Mouse (Mus musculus) Patski (cell line): ENCODE results near the gene Stap2. TPM values are rescaled to one million over a fixed set of nuclear protein-coding genes. Genes with fewer than 3 reads are reported as not detected.

Source experiments
- ATAC-seq: fragments of 100-300 bp; one replicate; pipeline ENCODE4 v1.8.0; 2021
- CTCF ChIA-PET: fragments of 350-600 bp; sonication (Branson Sonifier 250); formaldehyde crosslinking; loops from one replicate; lab custom pipeline; 2022; ENCODE audit warnings: inconsistent platforms; lab: Charles Lee
- POLR2A ChIA-PET: fragments of 350-600 bp; sonication (Branson Sonifier 250); formaldehyde crosslinking; loops from one replicate; lab custom pipeline; 2022; ENCODE audit warnings: antibody characterized with exemption, inconsistent platforms; lab: Charles Lee
- DNase-seq: peaks from one replicate; pipeline ENCODE4 v3.0.0-alpha.2; 2011; ENCODE audit warnings: low read depth, low spot score
- H3K27me3 ChIP-seq: fragments of 371-371 bp; one replicate; pipeline ENCODE4 v1.5.1; 2021
- CTCF ChIP-seq: fragments of 100-300 bp; IDR thresholded peaks from one replicate; pipeline ENCODE4 v1.5.1; 2021
- in situ Hi-C: fragments of 300-500 bp; cut with MboI; formaldehyde crosslinking; loops from 3 replicates; pipeline ENCODE4 v1.11.1; 2018; ENCODE audit warnings: low pct_unique_long_range_greater_than_20kb, mixed read lengths
- polyA plus RNA-seq: library from polyadenylated mRNA; unstranded; gene quantifications from one replicate; pipeline ENCODE4 v1.2.3, GENCODE M21; 2021

Stap2 gene
- polyA plus RNA-seq, 1 experiment from 2014 or later: 14.2 TPM

GRCm38 (mm10) chr17:56035216-56035615 is 29.8 kb upstream of the Stap2 start:
- TF ChIP-seq CTCF: no peak
- ATAC-seq (no peak), DNase-seq (no peak)
- in situ Hi-C loops: no loop called here
- CTCF ChIA-PET: interaction anchor here (1.8 to 7.1 kb wide), 2 partner anchors 14 to 26 kb away, joined by 8 to 48 read pairs; no protein-coding TSS in a partner anchor
- no peaks in the 10 kb centered on the region for H3K27me3 ChIP-seq
- POLR2A ChIA-PET: no interaction called here

- DNase-seq (no peak), ATAC-seq (no peak)
- POLR2A ChIA-PET: no interaction called here
- no peaks in the 10 kb centered on the region for H3K27me3 ChIP-seq
- CTCF ChIA-PET: interaction anchor here (1.8 to 7.1 kb wide), 3 partner anchors 14 to 25 kb away, joined by 8 to 54 read pairs (median 48); no protein-coding TSS in a partner anchor
- no peak for TF ChIP-seq CTCF
- in situ Hi-C loops: no loop called here
Observed at GRCm38 (mm10) chr17:56034726-56035100, 29.3 kb upstream of the Stap2 start.

GRCm38 (mm10) chr17:56034040-56034725 is 28.8 kb upstream of the Stap2 start:
- no peaks in the 10 kb centered on the region for H3K27me3 ChIP-seq
- ATAC-seq (no peak), DNase-seq (no peak)
- POLR2A ChIA-PET: no interaction called here
- in situ Hi-C loops: no loop called here
- CTCF ChIA-PET: interaction anchor here (1.2 to 7.1 kb wide), 5 partner anchors 10 to 25 kb away, joined by 3 to 54 read pairs (median 8); no protein-coding TSS in a partner anchor
- TF ChIP-seq CTCF: no peak

DNA sequence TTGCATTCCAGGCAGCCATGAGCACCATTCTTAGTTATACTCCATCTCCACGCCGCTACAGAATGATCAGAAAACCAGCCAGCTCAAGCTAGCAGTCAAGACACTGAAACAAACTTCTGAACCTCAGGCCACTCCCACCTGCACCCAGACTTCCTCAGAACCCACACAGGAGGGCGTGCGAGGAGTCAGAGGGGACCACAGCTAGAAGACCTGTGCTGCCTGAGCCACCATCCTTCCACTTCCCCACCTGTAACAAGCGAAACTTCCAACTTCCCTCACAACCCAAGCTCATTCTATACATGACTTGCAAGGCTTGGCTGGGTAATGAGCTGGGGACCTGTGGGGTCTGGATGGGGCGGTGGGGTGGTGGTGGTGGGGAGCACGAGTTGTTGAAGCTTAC is 27.4 kb upstream of the Stap2 start:
- in situ Hi-C loops: no loop called here
- H3K27me3 ChIP-seq: no peaks in the 10 kb centered on the region
- no peak for TF ChIP-seq CTCF
- ATAC-seq (no peak), DNase-seq (no peak)
- CTCF ChIA-PET: interaction anchor here (1.1 to 7.1 kb wide), 8 partner anchors 9 to 73 kb away, joined by 3 to 54 read pairs (median 3); no protein-coding TSS in a partner anchor
- POLR2A ChIA-PET: interaction anchor here (1.1 to 1.3 kb wide), 2 partner anchors 11 to 14 kb away, joined by 4 to 7 read pairs; no protein-coding TSS in a partner anchor

DNA sequence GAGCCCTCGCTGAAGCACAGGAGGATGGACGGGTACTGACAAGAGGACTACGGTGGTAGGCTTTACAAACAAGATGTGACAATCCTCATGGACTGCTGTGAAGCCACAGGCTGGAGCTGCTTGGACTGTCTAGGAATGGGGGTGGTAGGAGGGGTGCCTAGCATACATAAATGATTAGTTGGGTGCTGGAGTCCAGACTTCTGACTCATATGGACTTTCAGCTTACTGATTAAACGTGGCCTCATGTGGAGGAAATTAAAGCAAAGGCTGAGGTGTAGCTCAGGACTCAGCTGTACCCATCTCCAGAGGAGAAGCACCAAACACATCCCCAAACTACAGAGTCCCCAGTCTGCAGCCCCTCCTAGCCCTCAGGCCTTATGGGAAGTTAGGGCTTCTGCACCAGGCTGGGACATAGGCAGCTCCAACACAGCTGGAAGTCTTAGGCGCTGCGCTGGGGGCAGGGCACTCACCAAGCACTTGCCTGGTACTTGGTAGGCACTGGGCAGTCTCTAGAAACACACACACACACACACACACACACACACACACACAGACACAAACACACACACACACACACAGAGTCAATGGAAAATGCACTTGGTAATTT is 26.8 kb upstream of the Stap2 start:
- H3K27me3 ChIP-seq: no peaks in the 10 kb centered on the region
- CTCF ChIA-PET: interaction anchor here (1.1 to 7.1 kb wide), 9 partner anchors 8 to 72 kb away, joined by 3 to 54 read pairs (median 3); partner anchors contain the start of genes Chaf1a and Hdgfl2
- in situ Hi-C loops: no loop called here
- ATAC-seq: peak; percentile 69
- DNase-seq: no peak
- POLR2A ChIA-PET: interaction anchor here (1.1 to 1.3 kb wide), 2 partner anchors 11 to 14 kb away, joined by 4 to 7 read pairs; no protein-coding TSS in a partner anchor
- TF ChIP-seq CTCF: no peak

DNA sequence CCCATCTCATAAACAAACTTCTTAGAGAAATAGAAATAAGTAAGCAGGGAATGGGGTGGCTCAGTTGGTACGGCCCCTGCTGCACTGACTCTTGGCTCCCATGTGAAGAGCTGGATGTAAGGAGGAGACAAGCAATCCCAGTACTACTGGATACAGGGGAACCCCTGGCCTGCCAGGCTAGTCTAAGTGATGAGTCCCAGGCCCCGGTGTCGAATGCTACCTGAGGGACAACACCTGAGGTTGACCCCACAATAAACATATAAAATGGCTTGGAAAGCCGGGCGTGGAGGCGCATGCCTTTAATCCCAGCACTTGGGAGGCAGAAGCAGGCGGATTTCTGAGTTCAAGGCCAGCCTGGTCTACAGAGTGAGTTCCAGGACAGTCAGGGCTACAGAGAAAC is 26.0 kb upstream of the Stap2 start:
- ChIA-PET CTCF (interaction anchor here (1.1 to 7.1 kb wide), 6 partner anchors 9 to 48 kb away, joined by 3 to 54 read pairs (median 8); partner anchors contain the start of genes Chaf1a and Hdgfl2), POLR2A (no interaction called here)
- DNase-seq (no peak), ATAC-seq (no peak)
- in situ Hi-C loops: no loop called here
- TF ChIP-seq CTCF: no peak
- H3K27me3 ChIP-seq: no peaks in the 10 kb centered on the region

DNA sequence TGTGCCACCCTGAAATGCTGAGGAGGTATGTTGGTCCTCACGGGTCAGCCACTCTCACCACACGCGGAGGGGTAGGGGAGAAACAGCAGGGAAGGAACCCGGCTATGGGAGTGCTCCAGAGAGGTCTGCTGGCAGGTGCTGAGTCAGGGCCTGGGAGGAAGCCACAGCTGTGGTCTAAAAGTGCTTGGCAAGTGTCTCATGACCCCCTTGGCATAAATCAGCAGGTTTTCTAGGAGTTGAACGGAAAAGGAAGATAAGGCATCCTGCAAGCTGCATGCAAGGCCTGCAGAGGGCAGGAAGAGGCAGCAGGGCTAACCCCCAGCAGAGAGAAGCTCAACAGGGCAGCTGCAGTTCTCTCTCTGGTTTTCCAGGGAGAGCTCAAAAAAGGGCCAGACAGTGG is 25.5 kb upstream of the Stap2 start:
- peak; percentile 13 for ATAC-seq
- in situ Hi-C loops: no loop called here
- POLR2A ChIA-PET: interaction anchor here (1.2 kb wide), 1 partner anchor 9 kb away, joined by 3 read pairs; no protein-coding TSS in a partner anchor
- no peak for DNase-seq
- H3K27me3 ChIP-seq: no peaks in the 10 kb centered on the region
- CTCF ChIA-PET: interaction anchor here (1.1 to 7.1 kb wide), 6 partner anchors 9 to 48 kb away, joined by 3 to 54 read pairs (median 8); partner anchors contain the start of genes Chaf1a and Hdgfl2
- TF ChIP-seq CTCF: no peak

- no peak for DNase-seq
- ATAC-seq: no peak
- POLR2A ChIA-PET: interaction anchor here (1.2 kb wide), 2 partner anchors 8 to 10 kb away, joined by 3 read pairs; no protein-coding TSS in a partner anchor
- TF ChIP-seq CTCF: no peak
- H3K27me3 ChIP-seq: no peaks in the 10 kb centered on the region
- in situ Hi-C loops: no loop called here
- CTCF ChIA-PET: interaction anchor here (1.3 to 6.3 kb wide), 5 partner anchors 9 to 49 kb away, joined by 3 to 54 read pairs (median 5); partner anchors contain the start of gene Hdgfl2
Observed at GRCm38 (mm10) chr17:56030238-56030870, 25.0 kb upstream of the Stap2 start.

DNA sequence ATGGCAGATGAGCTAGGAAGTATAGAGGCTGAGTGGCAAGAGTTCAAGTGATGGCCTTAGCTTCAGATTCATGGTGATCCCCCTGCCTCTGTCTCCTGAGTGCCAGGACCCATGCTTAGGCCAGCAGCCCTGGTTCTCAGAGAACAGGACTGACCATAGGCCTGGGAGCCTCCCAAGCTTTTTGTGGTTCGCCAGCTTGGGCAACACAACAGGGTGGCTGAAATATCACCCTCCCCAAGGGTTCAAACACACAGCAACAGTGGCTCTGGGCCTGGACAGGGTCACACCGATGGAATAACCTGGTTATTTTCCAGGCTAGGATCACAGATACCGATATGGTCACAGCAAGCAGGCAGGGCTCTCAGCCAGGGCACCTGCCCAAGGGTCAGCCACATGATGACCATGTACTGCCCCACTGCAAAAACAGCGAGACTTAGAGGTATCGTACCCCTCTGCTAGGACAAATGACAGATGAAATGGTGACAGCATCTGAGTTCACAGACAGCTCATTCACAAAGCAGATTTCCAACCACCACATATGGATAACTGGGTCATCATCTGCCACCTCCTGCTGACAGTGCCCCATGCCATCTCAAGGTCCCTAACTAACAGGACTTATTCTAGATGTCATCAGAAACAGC is 22.5 kb upstream of the Stap2 start:
- no peaks in the 10 kb centered on the region for H3K27me3 ChIP-seq
- ChIA-PET POLR2A (interaction anchor here (1.3 kb wide), 1 partner anchor 8 kb away, joined by 3 read pairs; the partner anchor contains the start of gene Sh3gl1), CTCF (interaction anchor here (1.1 to 3.7 kb wide), 4 partner anchors 9 to 19 kb away, joined by 3 to 23 read pairs (median 5); partner anchors contain the start of gene Sh3gl1)
- in situ Hi-C loops: no loop called here
- TF ChIP-seq CTCF: no peak
- no peak for DNase-seq
- ATAC-seq: no peak
